In the genomic region with DNA sequence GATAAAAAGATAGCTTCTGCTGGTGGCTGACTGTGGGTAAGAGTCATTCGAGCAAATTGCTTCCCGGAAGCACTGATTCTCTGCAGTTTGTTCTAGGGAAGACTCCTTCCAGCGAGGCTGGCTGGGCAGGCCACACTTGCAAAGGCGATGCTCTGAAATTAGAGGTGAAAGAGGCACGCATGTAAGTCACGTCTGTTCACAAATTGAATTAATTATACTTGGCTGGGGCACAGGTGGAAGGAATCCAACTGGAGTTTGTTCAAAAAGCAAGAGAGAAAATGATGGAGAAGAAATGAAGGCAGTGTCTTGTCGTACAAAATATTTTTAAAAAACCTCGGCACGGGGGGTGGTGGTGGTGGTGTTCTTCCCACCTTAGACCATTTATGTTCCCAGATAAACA, we compare ENCODE assay signal across 22 mouse cellular contexts.
DNase-seq lines count a peak whose midpoint lies in the region; ATAC-seq and TF ChIP-seq lines count a peak whose summit lies in the region.
"Had no signal": no experiment of that assay in that cellular context is flagged by ENCODE, and none has a peak within 500 bp of the region (broad histone marks: within the 10 kb centered on the region; RNA-seq: fewer than 3 reads in every experiment).

No protein-coding gene starts in this region.

- DNase-seq in cerebellum, postnatal 14 days: peak; percentile 55 to 73
- no peak for DNase-seq in cerebellum, adult 8-10 months
- peak; percentile 49 for DNase-seq in hindbrain, postnatal 0 days (ENCODE audit: low spot score)
- peak; percentile 12 for DNase-seq in lung, postnatal 10 days
- DNase-seq in lung, postnatal 0 days (ENCODE audit: low spot score): no peak
- no peak for DNase-seq in MN1 (ENCODE audit: low spot score)
- DNase-seq: adrenal gland, postnatal 36 days; cerebellum, adult 11-12 months; heart, postnatal 36 days; kidney, adult 9 months; layer of hippocampus, adult 9-11 months; right cerebral cortex, postnatal 25 days; thymus, postnatal 25 days had no signal

- 53% methylated on average over 9 of the region's 9 CpGs for WGBS in hindbrain, postnatal 0 days
- 92% methylated on average over 9 of the region's 9 CpGs for WGBS in hindbrain, embryonic 12.5 days
- whole genome bisulfite sequencing in lung, postnatal 0 days: 58% methylated on average over 9 of the region's 9 CpGs
- 52% methylated on average over 9 of the region's 9 CpGs for WGBS in forebrain, embryonic 16.5 days

- no peaks in the 10 kb centered on the region for H3K4me1 ChIP-seq in hindbrain, postnatal 0 days (ENCODE audit: insufficient read depth, low read length)
- no peaks in the 10 kb centered on the region for H3K4me1 ChIP-seq in hindbrain, embryonic 12.5 days
- no peaks in the 10 kb centered on the region for H3K4me1 ChIP-seq in lung, postnatal 0 days (ENCODE audit: insufficient read depth, low read depth, low read length)
- H3K4me1 ChIP-seq in forebrain, embryonic 16.5 days (replicated peaks; ENCODE audit: control insufficient read depth, insufficient read depth, low read length): peaks cover 12% of the 10 kb centered on the region
- H3K4me1 ChIP-seq: midbrain, embryonic 10.5 days had no signal

- H3K4me3 ChIP-seq in hindbrain, postnatal 0 days (ENCODE audit: low read length): no peak overlapping the region
- no peak overlapping the region for H3K4me3 ChIP-seq in hindbrain, embryonic 12.5 days
- H3K4me3 ChIP-seq in lung, postnatal 0 days (ENCODE audit: low read depth, low read length): no peak overlapping the region
- H3K4me3 ChIP-seq in forebrain, embryonic 16.5 days (replicated peaks; ENCODE audit: low read length): no peak overlapping the region
- H3K4me3 ChIP-seq: heart, embryonic 15.5 days; left cerebral cortex, adult 2 months; limb, embryonic 15.5 days; lung, embryonic 15.5 days; midbrain, embryonic 10.5 days had no signal

- no peak for TF ChIP-seq CTCF in hindbrain, postnatal 0 days (IDR thresholded peaks at IDR 0.05; ENCODE audit: low read depth)
- TF ChIP-seq CTCF in lung, postnatal 0 days (IDR thresholded peaks at IDR 0.05): no peak

- no peaks in the 10 kb centered on the region for H3K9me3 ChIP-seq in hindbrain, postnatal 0 days (ENCODE audit: low read length)
- H3K9me3 ChIP-seq in hindbrain, embryonic 12.5 days (replicated peaks): no peaks in the 10 kb centered on the region
- no peaks in the 10 kb centered on the region for H3K9me3 ChIP-seq in lung, postnatal 0 days (ENCODE audit: low read length)
- no peaks in the 10 kb centered on the region for H3K9me3 ChIP-seq in forebrain, embryonic 16.5 days (ENCODE audit: control insufficient read depth, low read length)
- H3K9me3 ChIP-seq: heart, embryonic 15.5 days; limb, embryonic 15.5 days; lung, embryonic 15.5 days; midbrain, embryonic 10.5 days had no signal

- no peaks in the 10 kb centered on the region for H3K36me3 ChIP-seq in hindbrain, postnatal 0 days (ENCODE audit: insufficient read depth, low read length)
- H3K36me3 ChIP-seq in hindbrain, embryonic 12.5 days: no peaks in the 10 kb centered on the region
- H3K36me3 ChIP-seq in lung, postnatal 0 days (ENCODE audit: insufficient read depth, low read length): no peaks in the 10 kb centered on the region
- H3K36me3 ChIP-seq in forebrain, embryonic 16.5 days (ENCODE audit: control insufficient read depth, insufficient read depth): no peaks in the 10 kb centered on the region
- H3K36me3 ChIP-seq: heart, embryonic 15.5 days; limb, embryonic 15.5 days; lung, embryonic 15.5 days; midbrain, embryonic 10.5 days had no signal

- H3K4me2 ChIP-seq in hindbrain, postnatal 0 days (ENCODE audit: low read depth, low read length): no peak overlapping the region
- no peak overlapping the region for H3K4me2 ChIP-seq in hindbrain, embryonic 12.5 days (replicated peaks)
- H3K4me2 ChIP-seq in lung, postnatal 0 days (replicated peaks; ENCODE audit: low read depth, low read length): no peak overlapping the region
- H3K4me2 ChIP-seq in forebrain, embryonic 16.5 days (ENCODE audit: low read length): no peak overlapping the region
- H3K4me2 ChIP-seq: heart, embryonic 15.5 days; hindbrain, embryonic 14.5 days; limb, embryonic 15.5 days; lung, embryonic 15.5 days had no signal

- no peak for ATAC-seq in hindbrain, postnatal 0 days
- ATAC-seq in hindbrain, embryonic 12.5 days (ENCODE audit: low FRiP score): no peak
- ATAC-seq in lung, postnatal 0 days: no peak
- peak; percentile 57; the same call in 1 of the 2 replicates for ATAC-seq in forebrain, embryonic 16.5 days

- H3K9ac ChIP-seq in hindbrain, postnatal 0 days (replicated peaks; ENCODE audit: low read length): no peak overlapping the region
- H3K9ac ChIP-seq in hindbrain, embryonic 12.5 days: no peak overlapping the region
- H3K9ac ChIP-seq in lung, postnatal 0 days (replicated peaks; ENCODE audit: low read depth): no peak overlapping the region
- no peak overlapping the region for H3K9ac ChIP-seq in forebrain, embryonic 16.5 days (replicated peaks; ENCODE audit: low read depth, low read length)
- H3K9ac ChIP-seq: heart, embryonic 15.5 days; hindbrain, embryonic 14.5 days; limb, embryonic 15.5 days; liver, embryonic 14.5 days; lung, embryonic 15.5 days had no signal

- no peaks in the 10 kb centered on the region for H3K27me3 ChIP-seq in hindbrain, postnatal 0 days (ENCODE audit: insufficient read depth, low read length)
- no peaks in the 10 kb centered on the region for H3K27me3 ChIP-seq in hindbrain, embryonic 12.5 days
- H3K27me3 ChIP-seq in lung, postnatal 0 days (replicated peaks; ENCODE audit: insufficient read depth, low read length): no peaks in the 10 kb centered on the region
- H3K27me3 ChIP-seq in forebrain, embryonic 16.5 days (replicated peaks; ENCODE audit: control insufficient read depth, insufficient read depth, low read length): no peaks in the 10 kb centered on the region
- H3K27me3 ChIP-seq: heart, embryonic 15.5 days; limb, embryonic 15.5 days; lung, embryonic 15.5 days had no signal

- no peak overlapping the region for H3K27ac ChIP-seq in hindbrain, postnatal 0 days
- H3K27ac ChIP-seq in hindbrain, embryonic 12.5 days: no peak overlapping the region
- no peak overlapping the region for H3K27ac ChIP-seq in lung, postnatal 0 days (ENCODE audit: low read length)
- no peak overlapping the region for H3K27ac ChIP-seq in forebrain, embryonic 16.5 days (ENCODE audit: low read length)
- H3K27ac ChIP-seq: heart, embryonic 15.5 days; hindbrain, embryonic 14.5 days; left cerebral cortex, adult 2 months; liver, embryonic 14.5 days; lung, embryonic 15.5 days; midbrain, embryonic 10.5 days had no signal

- no peak for TF ChIP-seq EP300 in lung, postnatal 0 days (IDR thresholded peaks at IDR 0.05)

Comparison
In these comparisons a context has a peak if more than half of its experiments do, and no peak if none do; other contexts are left out.
1. DNase-seq: peak in cerebellum, postnatal 14 days (2 of 2), hindbrain, postnatal 0 days (single experiment) and lung, postnatal 10 days (single experiment); none in cerebellum, adult 8-10 months (single experiment), lung, postnatal 0 days (single experiment) and MN1 (single experiment).